Mouse (Mus musculus): ENCODE results near the gene Olfr424. TPM values are rescaled to one million over a fixed set of nuclear protein-coding genes. Genes with fewer than 3 reads are reported as not detected.

Olfr424 gene
- total RNA-seq (2022), result not detected

- no peak for DNase-seq (ENCODE audit: low spot score)
Measured at GRCm38 (mm10) chr1:174131217-174131616, at the start of gene Olfr424. Gene Olfr424 (plus strand): TSS chr1:174131517.

- no peak for DNase-seq (ENCODE audit: low spot score)
Measured at GRCm38 (mm10) chr1:174084031-174084430, 47.3 kb upstream of the Olfr424 start, which contains the start of gene Olfr429. Gene Olfr429 (plus strand): TSS chr1:174084331.

GRCm38 (mm10) chr1:174096591-174096990 is 34.7 kb upstream of the Olfr424 start, which contains the start of gene Olfr427:
Gene Olfr427 (plus strand): TSS chr1:174096891.
- DNase-seq (ENCODE audit: low spot score), result no peak

- DNase-seq (ENCODE audit: low spot score), result peak; percentile 19
Measured at GRCm38 (mm10) chr1:174103735-174104134, 27.6 kb upstream of the Olfr424 start.

GRCm38 (mm10) chr1:174121062-174121461 is 10.3 kb upstream of the Olfr424 start, which contains the start of gene Olfr231:
Gene Olfr231 (minus strand): TSS chr1:174121162.
- no peak for DNase-seq (ENCODE audit: low spot score)

GRCm38 (mm10) chr1:174131999-174132398 is 682 bp downstream of the Olfr424 start:
- no peak for DNase-seq (ENCODE audit: low spot score)

GRCm38 (mm10) chr1:174141384-174141783 is 10.1 kb downstream of the Olfr424 start:
- no peak for DNase-seq (ENCODE audit: low spot score)

- DNase-seq (ENCODE audit: low spot score), result peak; percentile 8
Measured at GRCm38 (mm10) chr1:174146696-174147095, 15.4 kb downstream of the Olfr424 start.

GRCm38 (mm10) chr1:174149289-174149688 is 18.0 kb downstream of the Olfr424 start:
- DNase-seq (ENCODE audit: low spot score), result no peak

GRCm38 (mm10) chr1:174155333-174155732 is 24.0 kb downstream of the Olfr424 start, which contains the start of gene Olfr420:
Gene Olfr420 (plus strand): TSS chr1:174155633.
- no peak for DNase-seq (ENCODE audit: low spot score)

- DNase-seq (ENCODE audit: low spot score), result no peak
Measured at GRCm38 (mm10) chr1:174157622-174158021, 26.3 kb downstream of the Olfr424 start.

- DNase-seq (ENCODE audit: low spot score), result no peak
Measured at GRCm38 (mm10) chr1:174158512-174158911, 27.2 kb downstream of the Olfr424 start.

GRCm38 (mm10) chr1:174159095-174159494 is 27.8 kb downstream of the Olfr424 start:
- DNase-seq (ENCODE audit: low spot score), result no peak

- DNase-seq (ENCODE audit: low spot score), result no peak
Measured at GRCm38 (mm10) chr1:174169024-174169423, 37.7 kb downstream of the Olfr424 start.

GRCm38 (mm10) chr1:174170706-174171501 is 39.6 kb downstream of the Olfr424 start:
- DNase-seq (ENCODE audit: low spot score), result no peak

GRCm38 (mm10) chr1:174171537-174171936 is 40.2 kb downstream of the Olfr424 start:
- peak; percentile 31 for DNase-seq (ENCODE audit: low spot score)

GRCm38 (mm10) chr1:174172605-174173004 is 41.3 kb downstream of the Olfr424 start, which contains the start of gene Spta1:
Gene Spta1 (plus strand): TSS chr1:174172776.
- peak; percentile 51 for DNase-seq (ENCODE audit: low spot score)

Other genes starting within 250 kb of the Olfr424 start
- gene Ifi211, start 218.5 kb upstream of the Olfr424 start, total RNA-seq (2022), result 1 to 10 TPM; 1.3 to 2.7 (median 1.5) TPM
- 10 to 100 TPM in 3 of 4 experiments, 1 to 10 TPM in 1; 8.1 to 16.2 (median 12.3) TPM for gene Mndal, start 189.0 kb upstream of the Olfr424 start, total RNA-seq (2022)
- gene Ifi203, start 188.8 kb upstream of the Olfr424 start, total RNA-seq (2022), result 10 to 100 TPM in 3 of 4 experiments, 1 to 10 TPM in 1; 8.5 to 14.2 (median 12.0) TPM
- not detected for gene Ifi202b, start 148.8 kb upstream of the Olfr424 start, total RNA-seq (2022)
- 10 to 100 TPM; 11.3 to 19.4 (median 17.3) TPM for gene Ifi205, start 99.7 kb upstream of the Olfr424 start, total RNA-seq (2022)
- not detected for gene Olfr433, start 90.8 kb upstream of the Olfr424 start, total RNA-seq (2022)
- gene Olfr432, start 82.3 kb upstream of the Olfr424 start, total RNA-seq (2022), result not detected
- gene Olfr430, start 64.9 kb upstream of the Olfr424 start, total RNA-seq (2022), result not detected
- not detected for gene Olfr429, start 47.2 kb upstream of the Olfr424 start, total RNA-seq (2022)
- gene Olfr427, start 34.6 kb upstream of the Olfr424 start, total RNA-seq (2022), result not detected
- gene Olfr231, start 10.4 kb upstream of the Olfr424 start, total RNA-seq (2022), result not detected
- gene Olfr420, start 24.1 kb downstream of the Olfr424 start, total RNA-seq (2022), result not detected
- 10 to 100 TPM in 1 of 4 experiments, 1 to 10 TPM in 3; 8.1 to 10.7 (median 8.8) TPM for gene Spta1, start 41.3 kb downstream of the Olfr424 start, total RNA-seq (2022)
- not detected for gene Olfr419, start 120.5 kb downstream of the Olfr424 start, total RNA-seq (2022)
- not detected for gene Mptx1, start 199.0 kb downstream of the Olfr424 start, total RNA-seq (2022)
- not detected for gene Olfr417, start 233.6 kb downstream of the Olfr424 start, total RNA-seq (2022)